Mouse (Mus musculus) hindbrain, embryonic 13.5 days (tissue): Measurements from ENCODE around the gene Pnkd. TPM values are rescaled to one million over a fixed set of nuclear protein-coding genes. Genes with fewer than 3 reads are reported as not detected.
"Not testable (repeated sequence)": the region's sequence is repeated elsewhere in the genome, so short reads cannot be mapped to it uniquely, and the experiment has no call there.

ENCODE experiments used
- ATAC-seq: fragments of 200-750 bp; cut with Nextera tagmentation; 2 replicates; pipeline ENCODE4 v1.8.0; 2017; ENCODE audit warnings: moderate TSS enrichment; ENCODE audit not compliant: low FRiP score
- H3K27ac ChIP-seq: fragments of 300-500 bp; sonication (generic); 2 replicates; pipeline ENCODE4 v1.5.1; 2015; ENCODE audit warnings: inconsistent platforms, mild to moderate bottlenecking, moderate library complexity
- H3K27me3 ChIP-seq: fragments of 300-500 bp; sonication (generic); 2 replicates; pipeline ENCODE4 v1.6.1; 2015; ENCODE audit warnings: mild to moderate bottlenecking, inconsistent platforms
- H3K36me3 ChIP-seq: fragments of 300-500 bp; sonication (generic); 2 replicates; pipeline ENCODE4 v1.6.1; 2015; ENCODE audit warnings: mild to moderate bottlenecking, inconsistent platforms
- H3K4me1 ChIP-seq: fragments of 300-500 bp; sonication (generic); replicated peaks from 2 replicates; pipeline ENCODE4 v1.6.1; 2015; ENCODE audit warnings: inconsistent platforms
- H3K4me2 ChIP-seq: fragments of 300-500 bp; sonication (generic); 2 replicates; pipeline ENCODE4 v1.6.1; 2015; ENCODE audit warnings: inconsistent platforms, mild to moderate bottlenecking, moderate library complexity
- H3K4me3 ChIP-seq: fragments of 300-500 bp; sonication (generic); 2 replicates; pipeline ENCODE4 v1.5.1; 2015; ENCODE audit warnings: mild to moderate bottlenecking, inconsistent platforms
- H3K9ac ChIP-seq: fragments of 300-500 bp; sonication (generic); 2 replicates; pipeline ENCODE4 v1.6.1; 2015; ENCODE audit warnings: mild to moderate bottlenecking, inconsistent platforms
- H3K9me3 ChIP-seq: fragments of 300-500 bp; sonication (generic); 2 replicates; pipeline ENCODE4 v1.6.1; 2016; ENCODE audit warnings: inconsistent platforms
- WGBS: fragments of 180-500 bp; shearing (Covaris S2); methylation state at CpG from one replicate; pipeline ENCODE4 v1.1.7; 2015; 5-methylcytosine and 5-hydroxymethylcytosine counted together
- polyA plus RNA-seq: library from polyadenylated mRNA; unstranded; fragments of >200 nt; fragmentation: Nextera tagmentation; extraction: Ambion mirVana; gene quantifications from 2 replicates; pipeline ENCODE4 v1.2.1, GENCODE M21; 2015

Gene Pnkd
- polyA plus RNA-seq, 1 experiment from 2014 or later = 98.2 TPM

- no peak overlapping the region for H3K4me3 ChIP-seq
- no peaks in the 10 kb centered on the region for H3K36me3 ChIP-seq
- H3K9me3 ChIP-seq = no peaks in the 10 kb centered on the region
- H3K9ac ChIP-seq = no peak overlapping the region
- no peak for ATAC-seq
- H3K4me2 ChIP-seq = no peak overlapping the region
- 90% methylated on average over 9 of the region's 9 CpGs for whole genome bisulfite sequencing
- H3K27ac ChIP-seq = no peak overlapping the region
- peaks cover 31% of the 10 kb centered on the region for H3K4me1 ChIP-seq
- no peaks in the 10 kb centered on the region for H3K27me3 ChIP-seq
Observed at GRCm38 (mm10) chr1:74339917-74340316, 55.2 kb downstream of the Pnkd start.

DNA sequence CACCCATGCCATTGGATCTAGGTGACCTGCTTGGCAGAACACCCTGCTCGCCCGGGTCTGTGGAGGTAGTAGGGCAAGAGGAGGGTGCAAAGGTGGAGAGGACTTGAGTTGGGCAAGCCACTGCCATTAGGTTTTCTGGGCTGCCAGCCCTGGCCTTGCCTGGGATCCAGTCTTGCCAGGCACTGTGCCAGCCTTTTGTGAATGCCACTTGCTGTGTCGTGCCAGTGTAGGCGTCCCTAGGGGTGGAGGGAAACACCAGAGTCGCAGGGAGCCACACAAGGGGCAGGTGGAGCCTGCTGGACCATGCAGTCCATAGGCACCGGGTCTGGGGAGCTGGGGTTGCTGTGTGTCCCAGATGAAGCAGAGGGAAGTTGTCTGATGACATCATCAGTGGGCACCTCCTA is 55.6 kb downstream of the Pnkd start:
- no peak overlapping the region for H3K4me2 ChIP-seq
- no peak overlapping the region for H3K4me3 ChIP-seq
- H3K9ac ChIP-seq = no peak overlapping the region
- peaks cover 27% of the 10 kb centered on the region for H3K4me1 ChIP-seq
- no peak overlapping the region for H3K27ac ChIP-seq
- 0 out of 2 replicates have a peak, but pooled peaks have one; percentile 9 for ATAC-seq
- H3K36me3 ChIP-seq = no peaks in the 10 kb centered on the region
- WGBS = 91% methylated on average over 6 of the region's 6 CpGs
- no peaks in the 10 kb centered on the region for H3K27me3 ChIP-seq
- H3K9me3 ChIP-seq = no peaks in the 10 kb centered on the region

DNA sequence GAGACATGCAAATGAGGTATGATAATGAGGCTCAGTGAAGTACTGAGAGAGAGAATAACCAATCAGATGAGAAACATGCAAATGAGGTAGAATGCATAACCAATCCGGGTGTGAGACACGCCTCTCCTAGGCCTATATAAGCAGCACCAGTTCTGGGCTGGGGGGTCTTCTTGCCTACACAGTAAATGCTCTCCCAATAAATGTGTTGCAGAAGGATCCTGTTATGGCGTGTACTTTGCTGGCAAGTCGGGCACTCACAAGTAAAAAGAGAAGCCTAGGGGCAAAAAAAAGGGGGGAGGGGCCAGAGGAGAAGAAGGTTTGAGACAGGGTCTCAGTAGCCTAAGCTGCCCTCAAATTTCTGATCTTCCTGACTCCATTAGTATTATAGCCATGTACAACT is 56.3 kb downstream of the Pnkd start:
- H3K9me3 ChIP-seq, ATAC-seq, H3K4me3 ChIP-seq, H3K36me3 ChIP-seq, H3K27ac ChIP-seq, H3K9ac ChIP-seq, H3K27me3 ChIP-seq, H3K4me2 ChIP-seq: not testable (repeated sequence)
- 94% methylated on average over 4 of the region's 4 CpGs for WGBS
- peaks cover 25% of the 10 kb centered on the region for H3K4me1 ChIP-seq

DNA sequence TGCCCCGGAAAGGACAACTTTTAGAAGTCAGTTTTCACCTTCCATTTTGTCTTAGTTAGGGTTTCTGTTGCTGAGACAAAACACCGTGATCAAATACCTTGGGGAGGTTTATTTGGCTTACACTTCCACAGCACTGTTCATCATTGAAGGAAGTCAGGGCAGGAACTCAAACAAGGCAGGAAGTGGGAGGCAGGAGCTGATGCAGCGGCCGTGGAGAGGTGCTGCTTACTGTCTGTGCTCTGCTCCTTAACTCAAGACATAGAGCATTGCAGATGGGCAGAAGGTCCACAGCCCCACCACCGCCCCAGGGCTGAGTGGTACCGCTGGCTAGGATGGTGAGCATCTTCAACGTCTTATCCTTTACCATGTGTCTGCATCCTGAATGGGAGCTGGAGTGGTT is 57.2 kb downstream of the Pnkd start:
- ATAC-seq = no peak
- H3K9ac ChIP-seq = no peak overlapping the region
- H3K36me3 ChIP-seq = no peaks in the 10 kb centered on the region
- no peaks in the 10 kb centered on the region for H3K9me3 ChIP-seq
- no peak overlapping the region for H3K27ac ChIP-seq
- H3K4me1 ChIP-seq = peaks cover 24% of the 10 kb centered on the region
- H3K4me2 ChIP-seq = no peak overlapping the region
- H3K27me3 ChIP-seq = no peaks in the 10 kb centered on the region
- H3K4me3 ChIP-seq = no peak overlapping the region
- 93% methylated on average over 7 of the region's 7 CpGs for WGBS

- no peaks in the 10 kb centered on the region for H3K36me3 ChIP-seq
- WGBS = 78% methylated on average over 1 of the region's 1 CpGs
- H3K27me3 ChIP-seq = no peaks in the 10 kb centered on the region
- H3K27ac ChIP-seq = no peak overlapping the region
- no peaks in the 10 kb centered on the region for H3K9me3 ChIP-seq
- peaks cover 21% of the 10 kb centered on the region for H3K4me1 ChIP-seq
- H3K4me3 ChIP-seq = no peak overlapping the region
- no peak overlapping the region for H3K4me2 ChIP-seq
- no peak overlapping the region for H3K9ac ChIP-seq
- no peak for ATAC-seq
Observed at GRCm38 (mm10) chr1:74342308-74342707, 57.6 kb downstream of the Pnkd start.

DNA sequence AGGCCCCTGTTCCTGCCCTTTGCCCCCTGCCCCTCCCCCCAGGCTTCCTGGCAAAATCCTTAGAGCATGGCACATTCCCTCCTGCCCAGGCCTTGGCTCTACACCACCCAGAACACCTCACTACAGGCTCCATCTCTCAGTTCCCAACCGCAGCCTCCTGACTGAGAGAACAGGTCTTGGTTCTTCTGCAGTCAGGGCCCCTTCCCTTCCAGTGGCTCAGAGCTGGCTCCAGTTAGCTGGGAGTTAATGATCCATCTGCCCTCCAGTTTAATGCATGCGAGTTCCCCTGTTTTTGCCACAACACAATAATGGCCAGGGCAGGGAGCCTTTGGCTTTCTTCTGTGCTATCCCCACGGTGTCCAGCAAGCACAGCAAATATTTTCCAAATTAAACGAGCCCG is 58.4 kb downstream of the Pnkd start:
- H3K27ac ChIP-seq = no peak overlapping the region
- ATAC-seq = no peak
- no peaks in the 10 kb centered on the region for H3K27me3 ChIP-seq
- H3K4me1 ChIP-seq = peaks cover 17% of the 10 kb centered on the region
- no peak overlapping the region for H3K4me2 ChIP-seq
- H3K36me3 ChIP-seq = peaks cover 5% of the 10 kb centered on the region
- no peak overlapping the region; the same call in 1 of the 2 replicates for H3K9ac ChIP-seq
- no peak overlapping the region for H3K4me3 ChIP-seq
- WGBS = 51% methylated on average over 5 of the region's 5 CpGs
- no peaks in the 10 kb centered on the region for H3K9me3 ChIP-seq

DNA sequence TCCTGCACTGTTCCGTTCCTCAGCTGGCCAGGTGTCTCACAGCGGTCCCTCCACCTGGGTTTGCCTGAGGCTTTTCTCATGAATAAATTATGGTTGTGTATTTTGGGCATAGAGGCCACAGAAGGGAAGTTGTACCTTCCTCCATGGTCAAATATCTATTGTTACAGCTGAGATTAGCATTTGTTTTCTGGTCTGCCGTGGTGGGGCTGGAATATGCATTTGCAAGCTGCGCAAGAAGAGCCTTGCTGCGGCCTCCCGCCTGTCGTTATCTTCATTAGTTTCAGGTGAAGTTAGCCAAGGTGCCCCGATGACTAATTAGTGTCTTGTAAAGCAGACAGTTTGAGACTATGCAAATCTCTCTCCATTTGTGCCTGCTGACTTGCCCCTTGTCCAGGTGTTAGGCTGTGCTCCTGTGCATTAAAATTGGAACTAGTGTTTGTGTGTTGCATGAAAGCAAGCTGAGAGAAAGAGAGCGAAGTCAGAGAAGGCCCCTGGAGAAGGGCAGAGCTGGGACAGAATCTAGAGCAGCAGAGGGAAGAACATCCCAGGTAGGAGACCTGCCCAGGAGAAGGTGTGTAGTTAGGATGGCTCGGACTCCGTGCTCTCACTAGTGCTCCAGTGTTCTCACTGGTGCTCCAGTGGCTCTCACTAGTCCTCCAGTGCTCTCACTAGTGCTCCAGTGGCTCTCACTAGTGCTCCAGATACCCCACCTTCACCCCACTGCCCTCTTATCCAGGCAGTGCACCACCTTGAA is 59.6 kb downstream of the Pnkd start:
- no peak for ATAC-seq
- H3K4me1 ChIP-seq = peaks cover 14% of the 10 kb centered on the region
- H3K27ac ChIP-seq = no peak overlapping the region
- no peak overlapping the region for H3K4me3 ChIP-seq
- no peaks in the 10 kb centered on the region for H3K9me3 ChIP-seq
- H3K36me3 ChIP-seq = peaks cover 14% of the 10 kb centered on the region
- no peak overlapping the region for H3K9ac ChIP-seq
- 80% methylated on average over 11 of the region's 11 CpGs for WGBS
- H3K4me2 ChIP-seq = no peak overlapping the region
- no peaks in the 10 kb centered on the region for H3K27me3 ChIP-seq

GRCm38 (mm10) chr1:74351185-74351769 is 66.5 kb downstream of the Pnkd start:
- Histone ChIP-seq H3K27me3 (no peaks in the 10 kb centered on the region), H3K9me3 (no peaks in the 10 kb centered on the region), H3K36me3 (peaks cover 54% of the 10 kb centered on the region), H3K27ac (no peak overlapping the region), H3K4me2 (no peak overlapping the region), H3K9ac (no peak overlapping the region), H3K4me3 (no peak overlapping the region), H3K4me1 (no peaks in the 10 kb centered on the region)
- no peak for ATAC-seq
- 90% methylated on average over 13 of the region's 13 CpGs for whole genome bisulfite sequencing

DNA sequence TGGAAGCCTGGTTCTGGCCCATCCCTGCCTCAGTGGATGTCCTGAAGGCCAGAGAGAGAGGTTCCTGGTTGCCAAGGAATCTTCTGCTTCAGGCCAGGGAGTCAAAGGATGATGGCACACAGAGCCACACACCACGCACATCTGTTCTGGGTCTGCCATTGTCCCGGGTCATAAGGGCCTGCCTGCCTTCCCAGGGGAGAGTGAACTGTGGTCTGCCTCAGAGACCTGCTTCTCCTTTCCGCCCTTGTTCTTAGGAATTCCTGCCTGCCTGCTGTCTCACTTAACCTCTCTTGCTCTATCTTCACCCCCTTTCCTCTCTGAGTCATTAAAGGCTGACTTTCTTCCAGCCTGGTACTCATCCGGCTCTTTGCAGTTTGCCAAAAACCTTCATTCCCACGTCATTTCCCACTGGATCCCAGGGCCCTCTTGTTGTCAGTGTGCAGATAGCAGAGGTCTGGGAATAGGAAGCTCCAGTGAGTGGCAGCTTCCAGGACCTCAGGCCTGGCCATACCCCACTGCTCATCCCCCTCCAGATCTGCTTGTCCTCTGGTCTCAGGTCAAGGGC is 67.9 kb downstream of the Pnkd start:
- H3K36me3 ChIP-seq = peaks cover 51% of the 10 kb centered on the region
- no peak overlapping the region for H3K4me3 ChIP-seq
- H3K27me3 ChIP-seq = no peaks in the 10 kb centered on the region
- no peaks in the 10 kb centered on the region for H3K4me1 ChIP-seq
- H3K9ac ChIP-seq = no peak overlapping the region
- 84% methylated on average over 5 of the region's 5 CpGs for WGBS
- ATAC-seq = no peak
- H3K4me2 ChIP-seq = no peak overlapping the region
- no peak overlapping the region for H3K27ac ChIP-seq
- no peaks in the 10 kb centered on the region for H3K9me3 ChIP-seq

DNA sequence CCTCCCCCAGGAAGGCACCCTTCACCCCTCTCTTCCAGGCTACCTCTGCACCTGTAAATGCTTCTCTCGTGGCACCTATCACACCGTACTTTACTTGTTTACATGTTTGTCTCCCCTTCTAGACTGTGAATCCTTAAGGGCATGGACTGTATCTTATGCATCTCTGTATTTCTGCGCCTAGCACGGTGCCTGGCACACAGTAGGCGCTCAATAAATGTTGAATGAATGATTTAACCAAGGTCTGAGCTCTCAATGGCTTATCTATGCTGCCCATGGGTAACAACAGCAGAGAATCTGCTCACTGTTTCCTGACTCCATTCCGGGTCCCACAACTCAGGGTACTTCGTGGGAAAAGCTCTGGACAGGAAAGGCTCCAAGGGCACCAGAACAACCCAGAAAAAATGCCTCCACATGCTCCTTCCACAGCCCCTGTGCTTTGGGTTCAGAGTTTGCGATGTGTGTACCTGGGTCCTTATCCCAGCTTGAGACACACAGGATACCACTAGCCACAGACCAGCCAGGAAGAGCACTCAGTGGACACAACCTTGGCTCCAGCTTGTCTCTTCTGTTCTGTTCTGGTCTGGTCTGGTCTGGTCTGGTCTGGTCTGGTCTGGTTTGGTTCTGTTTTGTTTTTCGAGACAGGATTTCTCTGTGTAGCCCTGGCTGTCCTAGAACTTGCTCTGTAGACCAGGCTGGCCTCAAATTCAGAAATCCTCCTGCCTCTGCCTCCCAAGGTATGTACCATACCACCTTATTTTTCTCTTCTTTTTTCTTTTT is 68.9 kb downstream of the Pnkd start:
- H3K9me3 ChIP-seq = no peaks in the 10 kb centered on the region
- no peaks in the 10 kb centered on the region for H3K4me1 ChIP-seq
- ATAC-seq = no peak
- no peak overlapping the region for H3K27ac ChIP-seq
- no peak overlapping the region for H3K4me3 ChIP-seq
- WGBS = 95% methylated on average over 9 of the region's 9 CpGs
- no peaks in the 10 kb centered on the region for H3K27me3 ChIP-seq
- peaks cover 46% of the 10 kb centered on the region for H3K36me3 ChIP-seq
- H3K9ac ChIP-seq = no peak overlapping the region
- H3K4me2 ChIP-seq = no peak overlapping the region

DNA sequence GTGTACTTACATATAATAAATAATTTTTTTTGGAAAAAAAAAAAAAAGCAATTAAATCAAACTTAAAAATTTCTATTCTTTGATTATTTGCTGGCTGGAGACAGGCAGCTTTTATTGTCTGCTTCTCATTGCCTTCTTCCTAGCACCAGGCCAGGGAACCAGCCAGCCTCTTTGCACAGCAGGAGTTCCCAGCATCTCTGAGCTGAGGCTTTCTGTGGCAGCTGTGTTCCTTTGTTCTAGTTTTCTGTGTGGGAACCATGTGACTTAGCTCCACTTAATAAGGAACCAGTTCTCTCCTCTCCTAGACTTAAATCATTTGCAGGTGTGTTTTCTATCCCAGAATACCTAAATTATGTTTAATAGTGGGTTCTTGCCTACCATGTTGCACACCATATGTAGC is 72.8 kb downstream of the Pnkd start:
- Histone ChIP-seq H3K4me3 (no peak overlapping the region), H3K9ac (no peak overlapping the region), H3K4me1 (peaks cover 3% of the 10 kb centered on the region; the same call in 1 of the 2 replicates), H3K4me2 (no peak overlapping the region), H3K27me3 (no peaks in the 10 kb centered on the region), H3K9me3 (no peaks in the 10 kb centered on the region), H3K27ac (no peak overlapping the region), H3K36me3 (peaks cover 14% of the 10 kb centered on the region)
- ATAC-seq = no peak

GRCm38 (mm10) chr1:74359952-74360517 is 75.3 kb downstream of the Pnkd start:
- Histone ChIP-seq H3K4me1 (peaks cover 3% of the 10 kb centered on the region; the same call in 1 of the 2 replicates), H3K36me3 (no peaks in the 10 kb centered on the region), H3K4me2 (no peak overlapping the region), H3K27ac (no peak overlapping the region), H3K9ac (no peak overlapping the region), H3K27me3 (no peaks in the 10 kb centered on the region), H3K9me3 (no peaks in the 10 kb centered on the region), H3K4me3 (no peak overlapping the region)
- ATAC-seq = no peak
- WGBS = 87% methylated on average over 5 of the region's 5 CpGs
